Mouse (Mus musculus): ENCODE data around the gene Vwa3b. TPM values are rescaled to one million over a fixed set of nuclear protein-coding genes. Genes with fewer than 3 reads are reported as not detected.

Gene Vwa3b
- polyA plus RNA-seq, 1 experiment from 2014 or later = 0.80 TPM

DNA sequence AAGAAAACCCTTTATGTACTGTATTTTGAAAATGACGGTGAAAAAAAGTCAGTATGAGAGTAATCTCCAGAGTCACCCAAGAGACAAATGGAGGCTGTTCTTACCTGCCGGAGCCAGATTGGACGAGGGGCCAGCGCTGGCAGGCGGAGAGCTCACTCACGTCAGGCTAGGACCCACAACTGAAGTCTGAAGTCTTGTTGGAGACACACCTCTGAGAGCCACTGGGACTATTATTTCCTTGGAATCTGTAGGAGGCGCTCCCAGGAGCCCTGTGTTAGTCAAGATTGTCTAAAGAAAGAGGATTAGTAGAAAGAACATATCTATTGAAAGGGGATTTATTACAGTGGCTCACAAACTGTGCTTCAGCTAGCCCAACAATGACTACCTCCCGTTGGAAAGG, 16.4 kb downstream of the Vwa3b start:
- no peak for DNase-seq (ENCODE audit: low spot score)
- no peaks in the 10 kb centered on the region for H3K9me3 ChIP-seq (ENCODE audit: control insufficient read depth, low read length)
- 92% methylated on average over 8 of the region's 8 CpGs for whole genome bisulfite sequencing
- no peaks in the 10 kb centered on the region for H3K36me3 ChIP-seq (ENCODE audit: control insufficient read depth, insufficient read depth, low read length)
- H3K9ac ChIP-seq (ENCODE audit: low read depth, low read length) = no peak overlapping the region
- H3K4me1 ChIP-seq (replicated peaks; ENCODE audit: control insufficient read depth, insufficient read depth, low read length) = no peaks in the 10 kb centered on the region
- H3K27me3 ChIP-seq (ENCODE audit: control insufficient read depth, insufficient read depth, low read length) = no peaks in the 10 kb centered on the region
- H3K4me3 ChIP-seq (ENCODE audit: low read depth, low read length) = no peak overlapping the region
- ATAC-seq (ENCODE audit: low FRiP score) = no peak
- H3K4me2 ChIP-seq (replicated peaks; ENCODE audit: low read depth, low read length) = no peak overlapping the region
- no peak overlapping the region for H3K27ac ChIP-seq (ENCODE audit: low read depth, low read length)

- 97% methylated on average over 3 of the region's 3 CpGs for WGBS
- H3K9ac ChIP-seq (ENCODE audit: low read depth, low read length) = no peak overlapping the region
- no peaks in the 10 kb centered on the region for H3K9me3 ChIP-seq (ENCODE audit: control insufficient read depth, low read length)
- no peaks in the 10 kb centered on the region for H3K4me1 ChIP-seq (replicated peaks; ENCODE audit: control insufficient read depth, insufficient read depth, low read length)
- no peak overlapping the region for H3K4me2 ChIP-seq (replicated peaks; ENCODE audit: low read depth, low read length)
- H3K36me3 ChIP-seq (ENCODE audit: control insufficient read depth, insufficient read depth, low read length) = no peaks in the 10 kb centered on the region
- no peak overlapping the region for H3K27ac ChIP-seq (ENCODE audit: low read depth, low read length)
- no peaks in the 10 kb centered on the region for H3K27me3 ChIP-seq (ENCODE audit: control insufficient read depth, insufficient read depth, low read length)
- H3K4me3 ChIP-seq (ENCODE audit: low read depth, low read length) = no peak overlapping the region
- DNase-seq (ENCODE audit: low spot score) = no peak
- ATAC-seq (ENCODE audit: low FRiP score) = no peak
Measured at GRCm38 (mm10) chr1:37043196-37043595, 16.8 kb downstream of the Vwa3b start.

DNA sequence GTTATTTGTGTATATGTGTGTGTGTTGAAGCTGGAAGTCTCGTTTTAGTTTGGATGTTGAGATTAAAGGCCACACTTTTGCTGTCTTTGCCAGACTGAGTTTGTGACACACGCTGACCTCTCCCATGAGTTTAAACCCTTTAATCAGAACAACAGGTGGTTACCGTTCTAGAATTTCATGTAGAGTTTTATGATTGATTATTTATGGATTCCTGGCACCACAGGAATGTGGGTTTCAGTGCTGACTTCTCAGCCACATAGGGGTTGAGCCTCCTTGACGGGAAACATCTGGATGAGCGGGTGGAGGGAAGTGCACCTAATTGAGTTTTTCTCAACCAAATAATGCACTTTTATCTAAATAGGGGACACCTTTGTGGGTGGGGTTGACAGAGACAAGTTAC, 19.1 kb downstream of the Vwa3b start:
- H3K4me1 ChIP-seq (replicated peaks; ENCODE audit: control insufficient read depth, insufficient read depth, low read length) = no peaks in the 10 kb centered on the region
- no peak overlapping the region for H3K4me2 ChIP-seq (replicated peaks; ENCODE audit: low read depth, low read length)
- no peak for DNase-seq (ENCODE audit: low spot score)
- no peak overlapping the region for H3K4me3 ChIP-seq (ENCODE audit: low read depth, low read length)
- no peak overlapping the region for H3K27ac ChIP-seq (ENCODE audit: low read depth, low read length)
- H3K9ac ChIP-seq (ENCODE audit: low read depth, low read length) = no peak overlapping the region
- no peaks in the 10 kb centered on the region for H3K9me3 ChIP-seq (ENCODE audit: control insufficient read depth, low read length)
- no peaks in the 10 kb centered on the region for H3K36me3 ChIP-seq (ENCODE audit: control insufficient read depth, insufficient read depth, low read length)
- WGBS = 59% methylated on average over 5 of the region's 5 CpGs
- ATAC-seq (ENCODE audit: low FRiP score) = no peak
- no peaks in the 10 kb centered on the region for H3K27me3 ChIP-seq (ENCODE audit: control insufficient read depth, insufficient read depth, low read length)

- WGBS = 53% methylated on average over 4 of the region's 4 CpGs
- Histone ChIP-seq H3K4me3 (ENCODE audit: low read depth, low read length) (no peak overlapping the region), H3K36me3 (ENCODE audit: control insufficient read depth, insufficient read depth, low read length) (no peaks in the 10 kb centered on the region), H3K27me3 (ENCODE audit: control insufficient read depth, insufficient read depth, low read length) (no peaks in the 10 kb centered on the region), H3K27ac (ENCODE audit: low read depth, low read length) (no peak overlapping the region), H3K9ac (ENCODE audit: low read depth, low read length) (no peak overlapping the region), H3K4me2 (replicated peaks; ENCODE audit: low read depth, low read length) (no peak overlapping the region), H3K4me1 (replicated peaks; ENCODE audit: control insufficient read depth, insufficient read depth, low read length) (no peaks in the 10 kb centered on the region), H3K9me3 (ENCODE audit: control insufficient read depth, low read length) (no peaks in the 10 kb centered on the region)
- ATAC-seq (ENCODE audit: low FRiP score) (no peak), DNase-seq (ENCODE audit: low spot score) (no peak)
Measured at GRCm38 (mm10) chr1:37049159-37049558, 22.8 kb downstream of the Vwa3b start.

- DNase-seq (ENCODE audit: low spot score) (no peak), ATAC-seq (ENCODE audit: low FRiP score) (no peak)
- 82% methylated on average over 4 of the region's 4 CpGs for WGBS
- no peaks in the 10 kb centered on the region for H3K4me1 ChIP-seq (replicated peaks; ENCODE audit: control insufficient read depth, insufficient read depth, low read length)
- H3K4me3 ChIP-seq (ENCODE audit: low read depth, low read length) = no peak overlapping the region
- H3K27ac ChIP-seq (ENCODE audit: low read depth, low read length) = no peak overlapping the region
- H3K4me2 ChIP-seq (replicated peaks; ENCODE audit: low read depth, low read length) = no peak overlapping the region
- no peak overlapping the region for H3K9ac ChIP-seq (ENCODE audit: low read depth, low read length)
- no peaks in the 10 kb centered on the region for H3K27me3 ChIP-seq (ENCODE audit: control insufficient read depth, insufficient read depth, low read length)
- H3K9me3 ChIP-seq (ENCODE audit: control insufficient read depth, low read length) = no peaks in the 10 kb centered on the region
- no peaks in the 10 kb centered on the region for H3K36me3 ChIP-seq (ENCODE audit: control insufficient read depth, insufficient read depth, low read length)
Measured at GRCm38 (mm10) chr1:37053691-37054090, 27.3 kb downstream of the Vwa3b start.

DNA sequence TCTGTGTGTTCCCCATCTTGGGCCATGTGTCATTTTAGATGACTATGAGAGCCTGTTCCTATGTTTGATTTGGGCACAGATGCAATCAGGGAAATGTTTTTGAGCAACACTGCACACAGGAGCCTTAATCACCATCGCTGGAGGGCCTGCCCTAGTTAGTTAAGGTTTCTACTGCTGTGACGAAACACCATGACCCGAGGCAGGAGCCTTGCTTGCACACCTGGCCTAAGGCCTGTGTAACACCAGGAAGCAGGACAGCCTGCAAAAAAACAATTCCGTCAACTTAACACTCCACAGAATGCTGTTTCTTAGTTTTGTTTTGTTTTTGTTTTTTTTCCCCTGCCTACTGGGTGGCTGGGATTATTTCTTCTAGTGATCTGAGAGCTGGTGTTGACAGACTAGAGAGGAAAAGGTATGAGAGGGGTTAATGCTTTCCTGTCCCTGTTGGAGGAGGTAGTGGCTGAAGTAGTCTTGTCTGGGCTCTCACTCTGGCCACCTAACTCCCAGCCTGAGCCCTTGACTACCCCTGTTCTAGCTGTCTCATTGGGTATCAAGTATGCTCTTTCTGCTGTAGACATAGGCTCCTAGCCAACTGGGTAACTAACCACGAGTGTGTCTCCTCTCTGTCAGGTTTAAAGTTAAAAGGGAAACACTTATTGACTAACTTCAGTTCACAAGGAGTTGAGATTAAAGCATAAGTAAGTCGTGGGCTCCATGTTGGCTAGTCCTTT, 30.6 kb downstream of the Vwa3b start:
- WGBS = 75% methylated on average over 6 of the region's 6 CpGs

GRCm38 (mm10) chr1:37060856-37061255, 34.5 kb downstream of the Vwa3b start:
- Histone ChIP-seq H3K9me3 (ENCODE audit: control insufficient read depth, low read length) (no peaks in the 10 kb centered on the region), H3K4me2 (replicated peaks; ENCODE audit: low read depth, low read length) (no peak overlapping the region), H3K4me1 (replicated peaks; ENCODE audit: control insufficient read depth, insufficient read depth, low read length) (no peaks in the 10 kb centered on the region), H3K27ac (ENCODE audit: low read depth, low read length) (no peak overlapping the region), H3K27me3 (ENCODE audit: control insufficient read depth, insufficient read depth, low read length) (no peaks in the 10 kb centered on the region), H3K9ac (ENCODE audit: low read depth, low read length) (no peak overlapping the region), H3K4me3 (ENCODE audit: low read depth, low read length) (no peak overlapping the region), H3K36me3 (ENCODE audit: control insufficient read depth, insufficient read depth, low read length) (no peaks in the 10 kb centered on the region)
- DNase-seq (ENCODE audit: low spot score) (no peak), ATAC-seq (ENCODE audit: low FRiP score) (no peak)
- 86% methylated on average over 5 of the region's 5 CpGs for WGBS

More for the DNA sequence above, 30.6 kb downstream of the Vwa3b start:
- H3K9me3 ChIP-seq (ENCODE audit: control insufficient read depth, low read length) = no peaks in the 10 kb centered on the region
- H3K27me3 ChIP-seq (ENCODE audit: control insufficient read depth, insufficient read depth, low read length) = no peaks in the 10 kb centered on the region
- DNase-seq (ENCODE audit: low spot score) (no peak), ATAC-seq (ENCODE audit: low FRiP score) (no peak)
- no peak overlapping the region for H3K4me2 ChIP-seq (replicated peaks; ENCODE audit: low read depth, low read length)
- H3K27ac ChIP-seq (ENCODE audit: low read depth, low read length) = no peak overlapping the region
- no peaks in the 10 kb centered on the region for H3K36me3 ChIP-seq (ENCODE audit: control insufficient read depth, insufficient read depth, low read length)
- no peak overlapping the region for H3K4me3 ChIP-seq (ENCODE audit: low read depth, low read length)
- no peaks in the 10 kb centered on the region for H3K4me1 ChIP-seq (replicated peaks; ENCODE audit: control insufficient read depth, insufficient read depth, low read length)
- no peak overlapping the region for H3K9ac ChIP-seq (ENCODE audit: low read depth, low read length)

GRCm38 (mm10) chr1:37063053-37063452, 36.7 kb downstream of the Vwa3b start:
- ATAC-seq (ENCODE audit: low FRiP score) (no peak), DNase-seq (ENCODE audit: low spot score) (no peak)
- Histone ChIP-seq H3K4me2 (replicated peaks; ENCODE audit: low read depth, low read length) (no peak overlapping the region), H3K9ac (ENCODE audit: low read depth, low read length) (no peak overlapping the region), H3K27ac (ENCODE audit: low read depth, low read length) (no peak overlapping the region), H3K4me3 (ENCODE audit: low read depth, low read length) (no peak overlapping the region), H3K36me3 (ENCODE audit: control insufficient read depth, insufficient read depth, low read length) (no peaks in the 10 kb centered on the region), H3K9me3 (ENCODE audit: control insufficient read depth, low read length) (no peaks in the 10 kb centered on the region), H3K27me3 (ENCODE audit: control insufficient read depth, insufficient read depth, low read length) (no peaks in the 10 kb centered on the region), H3K4me1 (replicated peaks; ENCODE audit: control insufficient read depth, insufficient read depth, low read length) (no peaks in the 10 kb centered on the region)
- 86% methylated on average over 5 of the region's 5 CpGs for WGBS

- Histone ChIP-seq H3K36me3 (ENCODE audit: control insufficient read depth, insufficient read depth, low read length) (no peaks in the 10 kb centered on the region), H3K9ac (ENCODE audit: low read depth, low read length) (no peak overlapping the region), H3K27me3 (ENCODE audit: control insufficient read depth, insufficient read depth, low read length) (no peaks in the 10 kb centered on the region), H3K27ac (ENCODE audit: low read depth, low read length) (no peak overlapping the region), H3K9me3 (ENCODE audit: control insufficient read depth, low read length) (no peaks in the 10 kb centered on the region), H3K4me3 (ENCODE audit: low read depth, low read length) (no peak overlapping the region), H3K4me2 (replicated peaks; ENCODE audit: low read depth, low read length) (no peak overlapping the region), H3K4me1 (replicated peaks; ENCODE audit: control insufficient read depth, insufficient read depth, low read length) (no peaks in the 10 kb centered on the region)
- 71% methylated on average over 4 of the region's 4 CpGs for WGBS
- ATAC-seq (ENCODE audit: low FRiP score) (no peak), DNase-seq (ENCODE audit: low spot score) (no peak)
Measured at GRCm38 (mm10) chr1:37063841-37064240, 37.4 kb downstream of the Vwa3b start.
